Mouse (Mus musculus): ENCODE data around the gene Lmo3. TPM values are rescaled to one million over a fixed set of nuclear protein-coding genes. Genes with fewer than 3 reads are reported as not detected.

Gene Lmo3
- polyA plus RNA-seq, 1 experiment, result 0.31 TPM

DNA sequence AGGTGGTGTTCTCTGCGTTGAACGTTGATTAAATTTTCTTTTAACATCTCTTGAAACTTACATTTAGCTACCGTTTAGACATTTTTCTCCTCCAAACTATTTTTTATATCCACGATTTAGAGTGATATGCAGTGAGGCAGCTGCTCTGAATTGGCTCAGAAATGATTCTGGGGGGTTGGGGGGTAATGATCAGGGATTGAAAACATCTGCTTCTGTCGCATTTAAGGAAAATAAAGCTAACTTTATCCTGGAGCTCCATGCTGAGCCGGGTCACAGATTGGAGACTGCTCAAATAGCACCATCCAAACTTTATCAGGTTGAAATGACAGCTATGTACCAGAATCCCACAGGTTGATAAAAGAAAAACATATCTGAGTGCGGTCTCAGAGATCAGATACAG lies 29.6 kb downstream of the Lmo3 start:
- DNase-seq, result no peak
- no peak for TF ChIP-seq POLR2A (IDR thresholded peaks at IDR 0.05; ENCODE audit: borderline replicate concordance, extremely low read depth, low read depth, low read length)
- no peak for TF ChIP-seq CTCF (IDR thresholded peaks at IDR 0.05; ENCODE audit: insufficient read depth, low read length)
- Histone ChIP-seq H3K4me3 (replicated peaks; ENCODE audit: extremely low read depth, low read depth, low read length) (no peak overlapping the region), H3K4me1 (ENCODE audit: control insufficient read depth, insufficient read depth, low read length) (no peaks in the 10 kb centered on the region)
- 52% methylated on average over 7 of the region's 7 CpGs for WGBS

DNA sequence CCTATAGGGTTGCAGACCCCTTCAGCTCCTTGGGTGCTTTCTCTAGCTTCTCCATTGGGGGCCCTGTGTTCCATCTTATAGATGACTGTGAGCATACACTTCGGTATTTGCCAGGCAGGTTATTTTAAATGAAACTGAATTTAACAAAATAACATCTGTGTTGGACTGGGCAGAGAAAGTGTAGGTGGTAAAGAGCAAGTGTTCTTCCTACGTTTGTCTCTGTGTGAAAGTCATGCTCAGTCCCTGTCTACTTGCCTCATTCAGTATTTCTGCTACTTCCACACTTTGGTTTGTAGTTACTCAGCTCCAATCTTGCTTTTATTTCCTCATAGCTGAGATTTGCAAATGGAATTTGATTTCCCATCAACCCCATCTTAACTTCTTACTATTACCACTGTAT lies 46.9 kb downstream of the Lmo3 start:
- TF ChIP-seq CTCF (IDR thresholded peaks at IDR 0.05; ENCODE audit: insufficient read depth, low read length) (no peak), POLR2A (IDR thresholded peaks at IDR 0.05; ENCODE audit: borderline replicate concordance, extremely low read depth, low read depth, low read length) (no peak)
- Histone ChIP-seq H3K4me3 (replicated peaks; ENCODE audit: extremely low read depth, low read depth, low read length) (no peak overlapping the region), H3K4me1 (ENCODE audit: control insufficient read depth, insufficient read depth, low read length) (no peaks in the 10 kb centered on the region)
- WGBS, result 67% methylated on average over 2 of the region's 2 CpGs
- DNase-seq, result no peak

DNA sequence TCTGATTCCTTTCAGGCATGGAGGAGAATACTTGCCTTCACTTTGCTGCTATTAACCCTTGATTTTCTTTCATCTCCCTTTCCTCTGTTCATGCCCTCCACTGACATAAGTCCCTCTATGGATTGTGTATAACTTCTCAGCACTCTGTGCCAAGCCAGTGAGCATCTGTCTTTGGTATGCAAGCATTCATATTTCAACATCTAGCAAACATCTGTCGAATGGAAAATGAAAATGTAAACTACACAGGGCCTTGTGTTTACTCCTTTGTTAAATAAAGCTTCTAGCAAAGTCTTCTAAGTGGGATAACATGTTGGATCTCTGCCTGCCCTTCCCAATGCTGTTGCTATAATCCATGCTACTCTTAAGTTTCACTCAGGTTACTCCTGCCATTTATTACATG lies 75.1 kb downstream of the Lmo3 start:
- no peaks in the 10 kb centered on the region for H3K4me1 ChIP-seq (ENCODE audit: control insufficient read depth, insufficient read depth, low read length)
- WGBS, result 35% methylated on average over 1 of the region's 1 CpGs
- DNase-seq, result no peak
- H3K4me3 ChIP-seq (replicated peaks; ENCODE audit: extremely low read depth, low read depth, low read length), result no peak overlapping the region
- TF ChIP-seq CTCF (IDR thresholded peaks at IDR 0.05; ENCODE audit: insufficient read depth, low read length), result no peak
- TF ChIP-seq POLR2A (IDR thresholded peaks at IDR 0.05; ENCODE audit: borderline replicate concordance, extremely low read depth, low read depth, low read length), result no peak

DNA sequence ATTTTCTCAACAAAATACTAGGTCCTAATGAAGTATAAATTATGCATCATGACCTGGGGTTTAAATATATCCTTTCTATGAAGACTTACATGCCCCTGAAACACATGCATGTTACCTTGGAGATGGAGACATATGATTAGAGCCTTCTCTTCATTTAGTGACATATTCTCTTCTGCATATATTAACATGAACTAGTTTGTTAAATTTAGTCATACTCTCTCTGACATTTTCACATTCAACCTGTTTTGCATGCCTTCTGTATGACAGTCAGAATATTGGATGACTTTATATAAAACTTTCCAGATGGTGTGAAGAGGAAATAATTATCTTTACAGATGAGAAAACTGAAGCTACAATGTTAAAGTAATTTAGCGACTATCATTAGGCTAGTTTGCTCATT lies 77.8 kb downstream of the Lmo3 start:
- no peak for DNase-seq
- TF ChIP-seq CTCF (IDR thresholded peaks at IDR 0.05; ENCODE audit: insufficient read depth, low read length), result no peak
- TF ChIP-seq POLR2A (IDR thresholded peaks at IDR 0.05; ENCODE audit: borderline replicate concordance, extremely low read depth, low read depth, low read length), result no peak
- H3K4me1 ChIP-seq (ENCODE audit: control insufficient read depth, insufficient read depth, low read length), result no peaks in the 10 kb centered on the region
- WGBS, result 90% methylated on average over 1 of the region's 1 CpGs
- H3K4me3 ChIP-seq (replicated peaks; ENCODE audit: extremely low read depth, low read depth, low read length), result no peak overlapping the region

DNA sequence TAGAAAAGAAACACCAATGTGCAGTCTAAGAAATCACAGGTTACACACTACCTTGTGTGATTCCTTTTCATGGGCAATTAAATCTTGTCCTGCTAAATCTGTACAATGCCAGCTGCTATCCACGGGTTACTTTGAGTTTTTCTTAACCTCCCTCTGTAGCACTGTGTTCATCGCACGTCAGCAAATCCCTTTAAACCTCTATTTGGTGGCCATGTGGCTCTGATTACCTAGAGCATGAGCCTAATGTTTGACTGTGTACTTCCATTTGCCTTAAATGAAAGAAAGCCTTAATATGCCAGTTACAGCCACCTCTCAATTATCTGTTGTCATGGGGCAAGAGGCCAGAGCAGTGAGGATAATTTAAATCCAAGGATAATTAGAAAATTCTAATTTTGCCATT lies 98.9 kb downstream of the Lmo3 start:
- WGBS, result 75% methylated on average over 3 of the region's 3 CpGs
- DNase-seq, result no peak
- TF ChIP-seq POLR2A (IDR thresholded peaks at IDR 0.05; ENCODE audit: borderline replicate concordance, extremely low read depth, low read depth, low read length), result no peak
- no peak for TF ChIP-seq CTCF (IDR thresholded peaks at IDR 0.05; ENCODE audit: insufficient read depth, low read length)
- H3K4me3 ChIP-seq (replicated peaks; ENCODE audit: extremely low read depth, low read depth, low read length), result no peak overlapping the region
- no peaks in the 10 kb centered on the region for H3K4me1 ChIP-seq (ENCODE audit: control insufficient read depth, insufficient read depth, low read length)

DNA sequence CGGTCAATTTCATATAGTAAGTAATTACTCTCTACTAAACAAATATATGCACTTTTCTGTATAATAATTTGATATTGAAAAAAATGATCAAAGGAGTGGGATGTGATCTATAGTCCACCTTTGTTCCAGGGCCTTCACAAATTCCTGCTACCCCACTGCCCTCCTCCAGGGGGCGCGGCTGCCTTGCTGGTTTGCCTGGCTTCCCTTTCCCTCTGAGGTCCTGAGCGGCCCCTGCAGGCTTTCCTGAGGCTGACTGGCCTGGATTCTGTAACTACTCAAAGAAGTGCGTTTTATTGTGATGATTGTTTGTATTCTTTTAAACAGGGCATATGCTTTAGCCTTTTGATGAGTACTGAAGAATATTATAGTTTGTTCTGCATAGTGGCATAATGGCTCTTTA lies 104.2 kb downstream of the Lmo3 start:
- Histone ChIP-seq H3K4me3 (replicated peaks; ENCODE audit: extremely low read depth, low read depth, low read length) (no peak overlapping the region), H3K4me1 (ENCODE audit: control insufficient read depth, insufficient read depth, low read length) (no peaks in the 10 kb centered on the region)
- DNase-seq, result peak; percentile 39
- TF ChIP-seq CTCF (IDR thresholded peaks at IDR 0.05; ENCODE audit: insufficient read depth, low read length) (0 out of 2 replicates have a peak, but pooled peaks have one; percentile 39), POLR2A (IDR thresholded peaks at IDR 0.05; ENCODE audit: borderline replicate concordance, extremely low read depth, low read depth, low read length) (no peak)
- WGBS, result 19% methylated on average over 5 of the region's 5 CpGs

DNA sequence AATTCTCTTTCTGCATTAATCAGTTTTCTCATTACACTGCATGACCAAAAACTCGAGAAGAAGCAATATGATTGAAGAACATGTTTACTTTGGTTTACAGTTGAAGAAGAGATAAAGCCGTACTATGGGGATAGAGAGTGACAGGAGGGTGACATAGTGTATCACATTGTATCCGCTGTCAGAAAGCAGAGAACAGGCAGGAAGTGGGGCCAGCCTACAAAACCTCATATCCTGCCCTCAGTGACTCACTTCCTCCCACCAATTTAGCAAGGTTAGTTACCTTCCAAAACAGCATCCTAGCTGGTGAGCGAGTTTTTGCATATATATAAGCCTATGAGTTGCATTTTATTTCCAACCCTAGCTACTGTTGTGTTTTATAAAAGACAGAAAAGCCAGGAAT lies 112.6 kb downstream of the Lmo3 start:
- Histone ChIP-seq H3K4me3 (replicated peaks; ENCODE audit: extremely low read depth, low read depth, low read length) (no peak overlapping the region), H3K4me1 (ENCODE audit: control insufficient read depth, insufficient read depth, low read length) (no peaks in the 10 kb centered on the region)
- TF ChIP-seq POLR2A (IDR thresholded peaks at IDR 0.05; ENCODE audit: borderline replicate concordance, extremely low read depth, low read depth, low read length), result no peak
- no peak for TF ChIP-seq CTCF (IDR thresholded peaks at IDR 0.05; ENCODE audit: insufficient read depth, low read length)
- no peak for DNase-seq
- 36% methylated on average over 4 of the region's 4 CpGs for WGBS

DNA sequence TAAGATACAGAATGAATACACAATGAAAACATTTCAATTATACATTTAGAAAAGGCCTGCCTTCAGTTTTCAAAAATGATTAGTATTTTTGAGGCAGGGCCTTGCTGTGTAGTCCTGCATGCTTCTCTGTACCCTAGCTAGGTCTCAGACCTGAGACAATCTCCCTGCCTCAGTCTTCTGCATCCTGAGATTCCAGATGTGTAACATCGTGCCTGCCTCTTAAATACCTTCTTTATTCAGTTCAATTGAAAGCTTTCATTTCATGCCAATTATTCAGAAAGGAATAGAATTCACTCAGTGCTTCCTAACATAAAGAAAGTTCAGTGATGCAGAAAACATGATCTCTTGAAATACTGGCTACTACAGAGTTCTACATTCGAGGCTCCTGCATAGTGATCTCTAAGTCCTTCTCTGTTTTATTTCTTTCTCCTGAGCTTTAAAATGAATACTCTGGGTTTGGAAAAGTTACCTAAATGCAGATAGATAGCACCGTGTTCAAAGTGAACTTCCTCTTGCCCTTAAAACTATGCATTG lies 137.2 kb downstream of the Lmo3 start:
- TF ChIP-seq CTCF (IDR thresholded peaks at IDR 0.05; ENCODE audit: insufficient read depth, low read length), result no peak
- no peak for TF ChIP-seq POLR2A (IDR thresholded peaks at IDR 0.05; ENCODE audit: borderline replicate concordance, extremely low read depth, low read depth, low read length)
- no peak for DNase-seq
- Histone ChIP-seq H3K4me1 (ENCODE audit: control insufficient read depth, insufficient read depth, low read length) (no peaks in the 10 kb centered on the region), H3K4me3 (replicated peaks; ENCODE audit: extremely low read depth, low read depth, low read length) (no peak overlapping the region)
- 70% methylated on average over 3 of the region's 3 CpGs for WGBS

DNA sequence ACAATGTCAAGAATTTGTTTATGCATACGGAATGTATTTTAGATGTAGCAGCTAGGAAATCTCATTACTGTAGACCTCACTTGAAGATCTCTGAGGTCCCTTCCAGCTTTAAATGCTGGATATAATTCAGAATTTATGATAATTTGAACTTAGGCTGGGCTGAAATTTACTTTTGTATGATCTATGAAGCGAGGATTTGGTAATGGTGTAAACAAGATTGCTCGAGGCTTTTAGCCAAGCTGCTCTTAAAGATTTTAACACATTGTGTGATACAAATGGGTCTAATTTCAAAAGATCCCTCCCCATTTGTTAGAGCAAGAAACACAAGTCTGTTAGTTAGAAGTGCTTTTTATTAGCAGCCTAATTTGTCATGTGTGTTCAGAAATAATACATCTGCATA lies 144.4 kb downstream of the Lmo3 start:
- no peak for TF ChIP-seq POLR2A (IDR thresholded peaks at IDR 0.05; ENCODE audit: borderline replicate concordance, extremely low read depth, low read depth, low read length)
- TF ChIP-seq CTCF (IDR thresholded peaks at IDR 0.05; ENCODE audit: insufficient read depth, low read length), result no peak
- no peak for DNase-seq
- H3K4me3 ChIP-seq (replicated peaks; ENCODE audit: extremely low read depth, low read depth, low read length), result no peak overlapping the region
- H3K4me1 ChIP-seq (ENCODE audit: control insufficient read depth, insufficient read depth, low read length), result no peaks in the 10 kb centered on the region
- WGBS, result 52% methylated on average over 3 of the region's 3 CpGs

DNA sequence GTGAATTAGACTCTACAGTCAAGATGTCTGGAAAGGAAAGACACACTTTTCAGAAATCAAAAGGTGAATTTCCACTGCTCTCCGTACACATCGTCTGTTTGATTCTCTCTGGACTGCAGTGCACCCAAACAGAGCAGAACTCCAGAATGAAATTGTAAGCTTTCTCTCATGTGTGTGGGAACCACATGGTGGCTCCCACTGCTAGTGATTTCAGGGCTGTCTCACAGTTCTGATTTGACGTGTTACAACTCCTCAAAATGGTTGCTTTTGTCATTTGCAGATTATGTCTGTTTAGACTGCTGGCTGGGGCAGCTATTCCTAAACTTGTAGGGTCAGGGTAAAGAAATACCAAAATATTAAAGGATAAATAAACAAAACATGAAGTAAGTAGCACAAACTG lies 145.0 kb downstream of the Lmo3 start:
- no peak for DNase-seq
- TF ChIP-seq CTCF (IDR thresholded peaks at IDR 0.05; ENCODE audit: insufficient read depth, low read length) (no peak), POLR2A (IDR thresholded peaks at IDR 0.05; ENCODE audit: borderline replicate concordance, extremely low read depth, low read depth, low read length) (no peak)
- H3K4me1 ChIP-seq (ENCODE audit: control insufficient read depth, insufficient read depth, low read length), result no peaks in the 10 kb centered on the region
- 48% methylated on average over 3 of the region's 3 CpGs for whole genome bisulfite sequencing
- H3K4me3 ChIP-seq (replicated peaks; ENCODE audit: extremely low read depth, low read depth, low read length), result no peak overlapping the region
